Mouse (Mus musculus) heart, embryonic 10.5 days (tissue): ENCODE data around the gene Npffr2. TPM values are rescaled to one million over a fixed set of nuclear protein-coding genes. Genes with fewer than 3 reads are reported as not detected.
"Not testable (repeated sequence)": the region's sequence is repeated elsewhere in the genome, so short reads cannot be mapped to it uniquely, and the experiment has no call there.

Experiments
- DNase-seq: peaks from one replicate; pipeline ENCODE4 v3.0.0-alpha.2; 2017; ENCODE audit warnings: low spot score
- H3K27ac ChIP-seq: fragments of 300-500 bp; sonication (generic); 2 replicates; pipeline ENCODE4 v1.5.1; 2016; ENCODE audit warnings: mild to moderate bottlenecking
- H3K27me3 ChIP-seq: fragments of 300-500 bp; sonication (generic); 2 replicates; pipeline ENCODE4 v1.6.1; 2016; ENCODE audit warnings: mild to moderate bottlenecking; ENCODE audit not compliant: poor library complexity, insufficient read depth, severe bottlenecking
- H3K36me3 ChIP-seq: fragments of 300-500 bp; sonication (generic); 2 replicates; pipeline ENCODE4 v1.6.1; 2016; ENCODE audit warnings: mild to moderate bottlenecking, moderate library complexity
- H3K4me1 ChIP-seq: fragments of 300-500 bp; sonication (generic); 2 replicates; pipeline ENCODE4 v1.6.1; 2016; ENCODE audit warnings: mild to moderate bottlenecking
- H3K4me3 ChIP-seq: fragments of 300-500 bp; sonication (generic); 2 replicates; pipeline ENCODE4 v1.5.1; 2016; ENCODE audit warnings: mild to moderate bottlenecking, moderate library complexity
- H3K9me3 ChIP-seq: fragments of 300-500 bp; sonication (generic); 2 replicates; pipeline ENCODE4 v1.6.1; 2016; ENCODE audit warnings: mild to moderate bottlenecking, moderate library complexity
- WGBS: fragments of 180-500 bp; shearing (Covaris S2); methylation state at CpG from one replicate; pipeline ENCODE4 v1.1.7; 2016; 5-methylcytosine and 5-hydroxymethylcytosine counted together
- polyA plus RNA-seq: library from polyadenylated mRNA; unstranded; fragments of >200 nt; fragmentation: Nextera tagmentation; extraction: Ambion mirVana; gene quantifications from 2 replicates; pipeline ENCODE4 v1.2.1, GENCODE M21; 2016

The Npffr2 gene
- polyA plus RNA-seq, result 0.18 TPM in 1 of 2 replicates, not detected in the other

- Histone ChIP-seq H3K4me3 (peak within 1 kb of the TSS; percentile 56), H3K27me3 (peaks cover 20% of the 10 kb centered on the region; the same call in 1 of the 2 replicates), H3K9me3 (no peaks in the 10 kb centered on the region), H3K4me1 (peaks cover 5% of the 10 kb centered on the region), H3K36me3 (no peaks in the 10 kb centered on the region), H3K27ac (no peak within 1 kb of the TSS)
- WGBS, result 2% methylated on average over 23 of the region's 23 CpGs
- DNase-seq, result no peak
Observed at GRCm38 (mm10) chr5:89526878-89527578, at the start of gene Npffr2. Npffr2 (plus strand) TSS chr5:89527429.

- Histone ChIP-seq H3K27ac (no peak overlapping the region), H3K4me3 (no peak overlapping the region), H3K36me3 (no peaks in the 10 kb centered on the region), H3K4me1 (no peaks in the 10 kb centered on the region), H3K9me3 (no peaks in the 10 kb centered on the region), H3K27me3 (no peaks in the 10 kb centered on the region)
- DNase-seq, result no peak
- WGBS, result 95% methylated on average over 1 of the region's 1 CpGs
Observed at GRCm38 (mm10) chr5:89492560-89492959, 34.7 kb upstream of the Npffr2 start.

- H3K36me3 ChIP-seq, result no peaks in the 10 kb centered on the region
- no peak for DNase-seq
- WGBS, result 51% methylated on average over 6 of the region's 6 CpGs
- no peak overlapping the region for H3K4me3 ChIP-seq
- H3K27ac ChIP-seq, result no peak overlapping the region
- H3K9me3 ChIP-seq, result no peaks in the 10 kb centered on the region
- H3K27me3 ChIP-seq, result no peaks in the 10 kb centered on the region
- H3K4me1 ChIP-seq, result no peaks in the 10 kb centered on the region
Observed at GRCm38 (mm10) chr5:89500182-89500581, 27.0 kb upstream of the Npffr2 start.

- Histone ChIP-seq H3K27ac (no peak overlapping the region), H3K27me3 (no peaks in the 10 kb centered on the region), H3K9me3 (no peaks in the 10 kb centered on the region), H3K4me3 (no peak overlapping the region), H3K4me1 (no peaks in the 10 kb centered on the region), H3K36me3 (no peaks in the 10 kb centered on the region)
- no peak for DNase-seq
- 83% methylated on average over 4 of the region's 4 CpGs for WGBS
Observed at GRCm38 (mm10) chr5:89518641-89519040, 8.6 kb upstream of the Npffr2 start.

- no peaks in the 10 kb centered on the region for H3K36me3 ChIP-seq
- no peaks in the 10 kb centered on the region for H3K9me3 ChIP-seq
- peaks cover 20% of the 10 kb centered on the region; the same call in 1 of the 2 replicates for H3K27me3 ChIP-seq
- H3K4me3 ChIP-seq, result peak overlapping the region; percentile 56
- DNase-seq, result no peak
- 8% methylated on average over 14 of the region's 14 CpGs for WGBS
- no peak overlapping the region for H3K27ac ChIP-seq
- peaks cover 5% of the 10 kb centered on the region for H3K4me1 ChIP-seq
Observed at GRCm38 (mm10) chr5:89526181-89526778, 949 bp upstream of the Npffr2 start.

- DNase-seq, result no peak
- Histone ChIP-seq H3K9me3 (no peaks in the 10 kb centered on the region), H3K4me3 (no peak overlapping the region), H3K27ac (no peak overlapping the region), H3K4me1 (peaks cover 5% of the 10 kb centered on the region), H3K36me3 (no peaks in the 10 kb centered on the region), H3K27me3 (peaks cover 20% of the 10 kb centered on the region; the same call in 1 of the 2 replicates)
- WGBS, result 43% methylated on average over 4 of the region's 4 CpGs
Observed at GRCm38 (mm10) chr5:89528951-89529350, 1.7 kb downstream of the Npffr2 start.

GRCm38 (mm10) chr5:89529391-89529790, 2.2 kb downstream of the Npffr2 start:
- WGBS, result 60% methylated on average over 2 of the region's 2 CpGs
- DNase-seq, result no peak
- H3K9me3 ChIP-seq, result no peaks in the 10 kb centered on the region
- no peak overlapping the region for H3K4me3 ChIP-seq
- H3K36me3 ChIP-seq, result no peaks in the 10 kb centered on the region
- no peak overlapping the region for H3K27ac ChIP-seq
- peaks cover 5% of the 10 kb centered on the region for H3K4me1 ChIP-seq
- H3K27me3 ChIP-seq, result peaks cover 20% of the 10 kb centered on the region; the same call in 1 of the 2 replicates

- Histone ChIP-seq H3K4me1 (no peaks in the 10 kb centered on the region), H3K36me3 (no peaks in the 10 kb centered on the region), H3K4me3 (no peak overlapping the region), H3K9me3 (no peaks in the 10 kb centered on the region), H3K27me3 (no peaks in the 10 kb centered on the region), H3K27ac (no peak overlapping the region)
- 94% methylated on average over 3 of the region's 3 CpGs for WGBS
- no peak for DNase-seq
Observed at GRCm38 (mm10) chr5:89536018-89536417, 8.8 kb downstream of the Npffr2 start.

- DNase-seq, result no peak
- H3K9me3 ChIP-seq, result no peaks in the 10 kb centered on the region
- no peaks in the 10 kb centered on the region for H3K27me3 ChIP-seq
- H3K27ac ChIP-seq, result no peak overlapping the region
- no peak overlapping the region for H3K4me3 ChIP-seq
- no peaks in the 10 kb centered on the region for H3K4me1 ChIP-seq
- no peaks in the 10 kb centered on the region for H3K36me3 ChIP-seq
- WGBS, result 82% methylated on average over 3 of the region's 3 CpGs
Observed at GRCm38 (mm10) chr5:89542472-89542871, 15.2 kb downstream of the Npffr2 start.

- Histone ChIP-seq H3K4me1 (no peaks in the 10 kb centered on the region), H3K36me3 (no peaks in the 10 kb centered on the region), H3K9me3 (no peaks in the 10 kb centered on the region), H3K27me3 (no peaks in the 10 kb centered on the region), H3K27ac (no peak overlapping the region), H3K4me3 (no peak overlapping the region)
- WGBS, result 33% methylated on average over 2 of the region's 2 CpGs
- peak; percentile 78 for DNase-seq
Observed at GRCm38 (mm10) chr5:89543476-89543875, 16.2 kb downstream of the Npffr2 start.

- 46% methylated on average over 4 of the region's 4 CpGs for WGBS
- not testable (repeated sequence) for H3K36me3 ChIP-seq, DNase-seq, H3K4me1 ChIP-seq, H3K4me3 ChIP-seq, H3K27me3 ChIP-seq, H3K27ac ChIP-seq, H3K9me3 ChIP-seq
Observed at GRCm38 (mm10) chr5:89559118-89559517, 31.9 kb downstream of the Npffr2 start.

GRCm38 (mm10) chr5:89561381-89561780, 34.2 kb downstream of the Npffr2 start:
- DNase-seq, result no peak
- Histone ChIP-seq H3K27ac (no peak overlapping the region), H3K27me3 (no peaks in the 10 kb centered on the region), H3K4me3 (no peak overlapping the region), H3K9me3 (no peaks in the 10 kb centered on the region), H3K4me1 (no peaks in the 10 kb centered on the region), H3K36me3 (no peaks in the 10 kb centered on the region)

- WGBS, result 85% methylated on average over 1 of the region's 1 CpGs
- DNase-seq, result no peak
- H3K4me1 ChIP-seq, result no peaks in the 10 kb centered on the region
- no peaks in the 10 kb centered on the region for H3K36me3 ChIP-seq
- H3K9me3 ChIP-seq, result no peaks in the 10 kb centered on the region
- no peak overlapping the region for H3K27ac ChIP-seq
- no peak overlapping the region for H3K4me3 ChIP-seq
- no peaks in the 10 kb centered on the region for H3K27me3 ChIP-seq
Observed at GRCm38 (mm10) chr5:89578678-89579077, 51.4 kb downstream of the Npffr2 start.
